Mouse (Mus musculus): ENCODE data around the gene Dmgdh. TPM values are rescaled to one million over a fixed set of nuclear protein-coding genes. Genes with fewer than 3 reads are reported as not detected.

Gene Dmgdh
- polyA plus RNA-seq, 1 experiment from 2014 or later: 0.50 TPM

Small RNA genes within 50 kb of the gene (microRNA-seq; reads per million reads assigned to microRNA genes)
- not detected for gene Mir5624

Other genes starting within 250 kb of the Dmgdh start
- 1.9 and 2.2 TPM in 2 replicates for gene Jmy, start 174.6 kb upstream of the Dmgdh start, polyA plus RNA-seq (2015; fragmentation: Nextera tagmentation; extraction: Ambion mirVana)
- gene Bhmt, start 36.5 kb upstream of the Dmgdh start, polyA plus RNA-seq (2015; fragmentation: Nextera tagmentation; extraction: Ambion mirVana): 0.59 and 1.8 TPM in 2 replicates
- gene Bhmt2, start 131 bp upstream of the Dmgdh start, polyA plus RNA-seq (2015; fragmentation: Nextera tagmentation; extraction: Ambion mirVana): 0.26 and 0.94 TPM in 2 replicates
- 11.2 and 11.4 TPM in 2 replicates for gene Arsb, start 97.2 kb downstream of the Dmgdh start, polyA plus RNA-seq (2015; fragmentation: Nextera tagmentation; extraction: Ambion mirVana)

Measured in intestine, embryonic 16.5 days (tissue).